Mouse (Mus musculus): Measurements from ENCODE around the gene Tspan33. TPM values are rescaled to one million over a fixed set of nuclear protein-coding genes. Genes with fewer than 3 reads are reported as not detected.
A peak's percentile ranks its signal among the peaks of the same experiment; 100 is the strongest.
"Not testable (repeated sequence)": the region's sequence is repeated elsewhere in the genome, so short reads cannot be mapped to it uniquely, and the experiment has no call there.

Tspan33 gene
- polyA plus RNA-seq, 2 experiments from 2014 or later, result 0.21 TPM; not detected in 1

- no peak for ATAC-seq
Observed at GRCm38 (mm10) chr6:29756476-29756875, 62.5 kb downstream of the Tspan33 start.

- no peak for ATAC-seq
Observed at GRCm38 (mm10) chr6:29758417-29758816, 64.4 kb downstream of the Tspan33 start.

GRCm38 (mm10) chr6:29759012-29759679 is 65.1 kb downstream of the Tspan33 start:
- no peak for ATAC-seq

- ATAC-seq, result not testable (repeated sequence)
Observed at GRCm38 (mm10) chr6:29760397-29760796, 66.4 kb downstream of the Tspan33 start.

- ATAC-seq, result no peak
Observed at GRCm38 (mm10) chr6:29761282-29761681, 67.3 kb downstream of the Tspan33 start.

- ATAC-seq, result peak; percentile 48
Observed at GRCm38 (mm10) chr6:29762524-29762923, 68.5 kb downstream of the Tspan33 start.

- ATAC-seq, result no peak
Observed at GRCm38 (mm10) chr6:29766874-29767273, 72.9 kb downstream of the Tspan33 start.

Other genes with a start within 250 kb of the Tspan33 start
- gene Atp6v1f, start 226.5 kb upstream of the Tspan33 start, polyA plus RNA-seq (2017; shearing (Covaris generic)), result 100 to 1,000 TPM; 373 to 399 TPM
- gene Atp6v1fnb, start 222.8 kb upstream of the Tspan33 start, polyA plus RNA-seq (2017; shearing (Covaris generic)), result not detected
- under 1 TPM in 1 of 2 experiments, not detected in 1; 0.12 TPM for gene Kcp, start 186.3 kb upstream of the Tspan33 start, polyA plus RNA-seq (2017; shearing (Covaris generic))
- gene Irf5, start 167.6 kb upstream of the Tspan33 start, polyA plus RNA-seq (2017; shearing (Covaris generic)), result 10 to 100 TPM; 18.5 to 22.0 TPM
- gene Tnpo3, start 84.3 kb upstream of the Tspan33 start, polyA plus RNA-seq (2017; shearing (Covaris generic)), result 10 to 100 TPM; 67.1 to 70.6 TPM
- under 1 TPM in 1 of 2 experiments, not detected in 1; 0.48 TPM for gene Smo, start 41.3 kb downstream of the Tspan33 start, polyA plus RNA-seq (2017; shearing (Covaris generic))
- gene Ahcyl2, start 73.8 kb downstream of the Tspan33 start, polyA plus RNA-seq (2017; shearing (Covaris generic)), result 10 to 100 TPM; 89.7 to 92.1 TPM
- gene Strip2, start 222.8 kb downstream of the Tspan33 start, polyA plus RNA-seq (2017; shearing (Covaris generic)), result not detected

Measured in activated CD4-positive, CD25-positive, alpha-beta regulatory T cell, adult 4 months (primary cell).